Mouse (Mus musculus) E14TG2a.4 (cell line): ENCODE measurements around the gene Ccdc24.

Source experiments
- CTCF ChIP-seq: conservative IDR thresholded peaks from 2 replicates; pipeline ENCODE4 v1.5.1; 2014; ENCODE audit warnings: low read length
- NANOG ChIP-seq: IDR thresholded peaks from 2 replicates; pipeline ENCODE4 v1.6.1; 2014; ENCODE audit warnings: borderline replicate concordance, low read length, mixed read lengths
- POU5F1 ChIP-seq: IDR thresholded peaks from 2 replicates; pipeline ENCODE4 v1.6.1; 2014; ENCODE audit warnings: low read length, borderline replicate concordance

GRCm38 (mm10) chr4:117846261-117846660, 26.1 kb downstream of the Ccdc24 start:
- TF ChIP-seq CTCF = no peak
- no peak for TF ChIP-seq NANOG
- TF ChIP-seq POU5F1 = no peak
